Mouse (Mus musculus) hindbrain, postnatal 0 days (tissue): Measurements from ENCODE around the gene Dis3l. TPM values are rescaled to one million over a fixed set of nuclear protein-coding genes. Genes with fewer than 3 reads are reported as not detected.
A peak's percentile ranks its signal among the peaks of the same experiment; 100 is the strongest.
"Not testable (repeated sequence)": the region's sequence is repeated elsewhere in the genome, so short reads cannot be mapped to it uniquely, and the experiment has no call there.

ENCODE experiments used
- ATAC-seq: fragments of 200-750 bp; cut with Nextera tagmentation; 2 replicates; pipeline ENCODE4 v1.8.0; 2017; ENCODE audit warnings: mild to moderate bottlenecking, moderate TSS enrichment, moderate library complexity
- DNase-seq: peaks from one replicate; pipeline ENCODE4 v3.0.0-alpha.2; 2015; ENCODE audit warnings: low spot score
- H3K27ac ChIP-seq: fragments of 300-500 bp; sonication (generic); 2 replicates; pipeline ENCODE4 v1.5.1; 2014; ENCODE audit warnings: mild to moderate bottlenecking
- H3K27me3 ChIP-seq: fragments of 300-500 bp; sonication (generic); 2 replicates; pipeline ENCODE4 v1.6.1; 2014; ENCODE audit warnings: low read length, mixed read lengths; ENCODE audit not compliant: insufficient read depth
- H3K36me3 ChIP-seq: fragments of 300-500 bp; sonication (generic); 2 replicates; pipeline ENCODE4 v1.6.1; 2014; ENCODE audit warnings: low read length, mixed read lengths; ENCODE audit not compliant: insufficient read depth
- H3K4me1 ChIP-seq: fragments of 300-500 bp; sonication (generic); 2 replicates; pipeline ENCODE4 v1.6.1; 2014; ENCODE audit warnings: antibody characterized with exemption, low read length, mixed read lengths; ENCODE audit not compliant: insufficient read depth
- H3K4me2 ChIP-seq: fragments of 300-500 bp; sonication (generic); 2 replicates; pipeline ENCODE4 v1.6.1; 2014; ENCODE audit warnings: low read depth, mild to moderate bottlenecking, low read length, moderate library complexity, mixed read lengths
- H3K4me3 ChIP-seq: fragments of 300-500 bp; sonication (generic); 2 replicates; pipeline ENCODE4 v1.5.1; 2014; ENCODE audit warnings: low read length
- H3K9ac ChIP-seq: fragments of 300-500 bp; sonication (generic); replicated peaks from 2 replicates; pipeline ENCODE4 v1.6.1; 2014; ENCODE audit warnings: mild to moderate bottlenecking, low read length, moderate library complexity, mixed read lengths
- H3K9me3 ChIP-seq: fragments of 300-500 bp; sonication (generic); 2 replicates; pipeline ENCODE4 v1.6.1; 2016; ENCODE audit warnings: low read length, mixed read lengths
- CTCF ChIP-seq: IDR thresholded peaks from 2 replicates; pipeline ENCODE4 v1.5.1; 2016; ENCODE audit warnings: antibody characterized with exemption, control low read depth, low read depth
- WGBS: fragments of 180-500 bp; shearing (Covaris S2); extraction: QIAGEN DNeasy Blood & Tissue Kit; methylation state at CpG from one replicate; pipeline ENCODE4 v1.1.7; 2014; 5-methylcytosine and 5-hydroxymethylcytosine counted together
- polyA plus RNA-seq: library from polyadenylated mRNA; unstranded; fragments of >200 nt; fragmentation: Nextera tagmentation; extraction: Ambion mirVana; gene quantifications from 2 replicates; pipeline ENCODE4 v1.2.1, GENCODE M21; 2015
- total RNA-seq: library from RNA; depleted of rRNA; stranded (reverse); fragments of >200 nt; gene quantifications from 2 replicates; pipeline ENCODE4 v1.2.3, GENCODE M21; 2014

Dis3l gene
- total and polyA plus RNA-seq, 2 experiments from 2014 or later: 15.3 to 15.7 TPM

DNA sequence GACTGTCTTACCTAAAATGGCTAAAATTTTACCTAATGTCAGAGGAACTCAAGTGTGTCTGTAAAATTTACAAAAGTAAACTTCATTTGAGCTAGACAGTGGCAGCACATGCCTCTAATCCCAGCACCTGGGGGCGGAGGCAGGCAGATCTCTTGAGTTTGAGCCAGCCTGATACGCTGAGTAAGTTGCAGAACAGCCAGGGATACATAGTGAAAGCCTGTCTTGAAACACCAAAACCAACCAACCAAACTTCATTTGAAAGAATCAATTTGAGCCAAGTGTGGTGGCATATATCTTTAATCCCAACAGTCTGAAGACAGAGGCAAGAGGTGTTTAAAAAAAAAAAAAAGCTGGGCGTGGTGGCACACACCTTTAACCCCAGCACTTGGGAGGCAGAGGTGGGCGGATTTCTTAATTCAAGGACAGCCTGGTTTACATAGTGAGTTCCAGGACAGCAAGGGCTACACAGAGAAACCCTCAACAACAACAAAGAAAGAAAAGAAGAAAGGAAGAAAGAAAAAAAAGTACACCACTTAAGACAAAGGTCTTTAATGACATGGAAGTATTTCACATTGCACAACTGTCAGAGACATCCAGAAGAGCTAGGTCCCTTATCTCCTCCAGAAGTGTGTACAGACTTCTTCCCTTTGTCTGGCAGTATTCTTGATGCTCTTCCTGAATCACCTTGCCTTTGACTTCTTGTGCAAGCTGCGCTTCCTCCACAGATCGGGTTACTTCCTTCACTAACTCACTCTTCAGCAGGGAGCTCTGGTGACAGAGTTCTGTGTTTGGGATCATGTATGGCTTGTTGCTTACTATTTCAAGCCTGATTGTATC, 34.4 kb downstream of the Dis3l start:
- Histone ChIP-seq H3K27ac (no peak overlapping the region), H3K27me3 (no peaks in the 10 kb centered on the region), H3K4me1 (no peaks in the 10 kb centered on the region), H3K9ac (no peak overlapping the region), H3K36me3 (0 out of 2 replicates have a peak, but pooled peaks cover 32% of the 10 kb centered on the region), H3K4me3 (no peak overlapping the region), H3K4me2 (no peak overlapping the region), H3K9me3 (no peaks in the 10 kb centered on the region)
- 88% methylated on average over 6 of the region's 6 CpGs for WGBS
- DNase-seq (no peak), ATAC-seq (no peak)
- TF ChIP-seq CTCF: no peak

DNA sequence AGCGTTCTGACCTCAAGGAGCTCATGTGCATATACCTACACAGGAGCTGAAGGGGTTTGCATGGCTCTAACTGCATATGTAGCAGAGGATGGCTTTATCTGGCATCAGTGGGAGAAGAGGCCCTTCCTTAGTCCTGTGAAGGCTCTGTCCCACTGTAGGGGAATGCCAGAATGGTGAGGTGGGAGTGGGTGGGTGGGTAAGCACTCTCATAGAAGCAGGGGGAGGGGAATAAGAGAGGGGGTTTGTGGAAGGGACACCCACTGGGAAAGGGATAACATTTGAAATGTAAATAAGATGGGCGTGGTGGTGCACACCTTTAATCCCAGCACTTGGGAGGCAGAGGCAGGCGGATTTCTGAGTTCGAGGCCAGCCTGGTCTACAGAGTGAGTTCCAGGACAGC, 38.0 kb downstream of the Dis3l start:
- peaks cover 31% of the 10 kb centered on the region; the same call in 1 of the 2 replicates for H3K36me3 ChIP-seq

GRCm38 (mm10) chr9:64282404-64282987, 58.6 kb downstream of the Dis3l start:
- Histone ChIP-seq H3K4me3 (peak overlapping the region; percentile 87), H3K9ac (peak overlapping the region; percentile 89), H3K4me1 (no peaks in the 10 kb centered on the region), H3K4me2 (peak overlapping the region; percentile 56), H3K27ac (no peak overlapping the region), H3K27me3 (no peaks in the 10 kb centered on the region), H3K36me3 (no peaks in the 10 kb centered on the region), H3K9me3 (no peaks in the 10 kb centered on the region)
- no peak for TF ChIP-seq CTCF
- no peak for DNase-seq
- no peak for ATAC-seq
- 69% methylated on average over 5 of the region's 5 CpGs for WGBS

More for the DNA sequence above, 38.0 kb downstream of the Dis3l start:
- H3K9ac ChIP-seq, H3K4me3 ChIP-seq, H3K4me2 ChIP-seq, H3K4me1 ChIP-seq, H3K27me3 ChIP-seq, H3K27ac ChIP-seq, H3K9me3 ChIP-seq, ATAC-seq, DNase-seq: not testable (repeated sequence)
- WGBS: 99% methylated on average over 3 of the region's 4 CpGs

DNA sequence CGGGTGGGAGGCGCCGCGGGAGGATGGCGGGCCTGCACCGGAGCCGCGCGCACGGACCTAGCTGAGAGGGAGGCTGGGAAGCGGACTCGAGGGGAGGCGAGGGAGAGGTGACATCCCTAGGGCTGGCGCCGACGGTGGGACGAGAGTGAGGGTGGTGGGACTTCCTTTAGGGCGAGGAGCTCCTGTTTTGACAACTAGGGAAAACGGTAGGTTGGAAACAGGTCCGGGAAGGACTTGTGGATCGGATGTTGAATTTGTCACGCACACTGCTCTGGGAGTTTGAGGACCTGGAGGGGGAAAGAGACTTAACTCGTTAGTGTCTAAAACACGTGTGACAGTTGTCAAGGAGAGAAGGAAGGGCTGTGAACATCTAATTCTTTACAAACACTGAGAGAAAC, 59.3 kb downstream of the Dis3l start:
- 1% methylated on average over 22 of the region's 24 CpGs for WGBS
- no peaks in the 10 kb centered on the region for H3K36me3 ChIP-seq
- DNase-seq (peak; percentile 41), ATAC-seq (peak; percentile 91)
- H3K4me3 ChIP-seq: peak overlapping the region; percentile 87
- no peaks in the 10 kb centered on the region for H3K4me1 ChIP-seq
- peak overlapping the region; percentile 84 for H3K27ac ChIP-seq
- no peaks in the 10 kb centered on the region for H3K9me3 ChIP-seq
- peak overlapping the region; percentile 56 for H3K4me2 ChIP-seq
- H3K27me3 ChIP-seq: no peaks in the 10 kb centered on the region
- peak overlapping the region; percentile 89 for H3K9ac ChIP-seq
- no peak for TF ChIP-seq CTCF

DNA sequence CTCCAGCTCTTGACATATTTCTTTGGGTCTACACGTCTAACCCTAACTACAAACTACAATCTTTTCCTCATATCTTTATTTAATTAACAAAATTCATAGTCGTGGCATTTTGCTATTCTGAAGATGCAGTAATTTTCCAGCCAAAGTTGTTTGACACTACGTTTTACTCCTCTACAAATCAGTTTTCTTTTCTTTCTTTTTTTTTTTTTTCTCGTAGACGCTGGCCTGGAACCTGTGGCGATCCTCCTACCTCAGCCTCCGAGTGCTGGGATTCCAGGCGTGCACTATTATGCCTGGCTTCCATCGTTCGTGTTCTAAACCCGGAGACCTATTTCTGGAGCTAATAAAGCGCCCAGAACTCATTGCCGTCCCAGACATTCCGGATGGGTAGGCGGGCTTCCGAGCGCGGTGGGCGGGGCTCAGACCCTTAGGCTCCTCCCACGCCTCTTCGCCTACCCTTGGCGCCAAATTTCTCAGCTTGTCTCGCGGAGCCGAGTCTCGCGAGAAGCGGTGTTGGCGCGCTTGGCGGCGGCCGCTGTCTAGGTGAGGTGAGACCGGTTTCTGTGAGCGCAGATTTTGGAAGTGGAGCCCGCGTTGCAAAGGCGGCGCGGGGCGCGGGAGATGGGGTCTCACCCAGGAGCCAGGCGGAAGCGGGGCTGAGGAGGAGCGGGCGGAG, 59.8 kb downstream of the Dis3l start, which contains the start of gene Tipin:
Tipin (plus strand) TSS at position 477 of the 676 bp plus-strand sequence.
- ATAC-seq (peak; percentile 96), DNase-seq (peak; percentile 98)
- Histone ChIP-seq H3K27me3 (no peaks in the 10 kb centered on the region), H3K9ac (peak within 1 kb of the TSS; percentile 89), H3K4me2 (peak within 1 kb of the TSS; percentile 56), H3K4me3 (peak within 1 kb of the TSS; percentile 87), H3K9me3 (no peaks in the 10 kb centered on the region), H3K36me3 (no peaks in the 10 kb centered on the region), H3K27ac (peak within 1 kb of the TSS; percentile 84), H3K4me1 (no peaks in the 10 kb centered on the region)
- WGBS: 2% methylated on average over 46 of the region's 46 CpGs
- no peak for TF ChIP-seq CTCF

DNA sequence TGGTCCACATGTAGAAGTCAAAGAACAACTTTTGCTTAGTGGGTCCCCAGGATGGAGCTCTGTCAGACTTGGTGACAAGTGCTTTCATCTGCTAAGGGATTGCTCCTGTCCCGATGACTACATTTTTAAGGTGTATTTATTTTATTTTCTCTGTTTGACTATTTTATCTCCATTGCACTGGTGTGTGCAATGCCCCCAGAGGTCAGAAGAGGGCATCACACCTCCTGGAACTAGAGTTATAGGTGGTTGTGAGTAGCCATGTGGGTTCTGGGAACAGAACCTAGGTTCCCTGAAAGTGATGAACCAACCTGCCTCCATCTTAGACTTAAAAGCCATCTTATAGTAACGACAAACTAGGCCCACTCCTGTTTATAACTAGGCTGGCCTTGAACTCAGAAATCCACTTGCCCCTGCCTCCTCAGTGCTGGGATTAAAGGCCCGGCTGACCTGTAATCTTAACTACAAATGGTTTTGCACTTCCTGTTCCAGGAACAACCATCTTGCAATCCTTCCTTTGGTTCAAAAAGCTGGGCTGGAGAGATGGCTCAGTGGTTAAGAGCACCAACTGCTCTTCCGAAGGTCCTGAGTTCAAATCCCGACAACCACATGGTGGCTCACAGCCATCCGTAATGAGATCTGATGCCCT, 62.3 kb downstream of the Dis3l start:
- Histone ChIP-seq H3K4me1 (no peaks in the 10 kb centered on the region), H3K27ac (no peak overlapping the region), H3K9ac (no peak overlapping the region), H3K9me3 (no peaks in the 10 kb centered on the region), H3K36me3 (no peaks in the 10 kb centered on the region), H3K4me2 (no peak overlapping the region), H3K27me3 (no peaks in the 10 kb centered on the region), H3K4me3 (no peak overlapping the region)
- ATAC-seq: no peak
- DNase-seq: no peak
- 94% methylated on average over 6 of the region's 6 CpGs for WGBS
- no peak for TF ChIP-seq CTCF
